Mouse (Mus musculus) CD4-positive helper T cell, adult 2 months (primary cell): ENCODE results near the gene Eef1a1.
"Not testable (repeated sequence)": the region's sequence is repeated elsewhere in the genome, so short reads cannot be mapped to it uniquely, and the experiment has no call there.

Source experiments
- DNase-seq: peaks from one replicate; pipeline ENCODE4 v3.0.0-alpha.2; 2012; ENCODE audit warnings: low read depth, missing footprints, low spot score

Eef1a1 gene

GRCm38 (mm10) chr9:78488890-78489420 is at the start of gene Eef1a1:
Gene Eef1a1 (minus strand): TSS chr9:78489151.
- DNase-seq = peak; percentile 73

DNA sequence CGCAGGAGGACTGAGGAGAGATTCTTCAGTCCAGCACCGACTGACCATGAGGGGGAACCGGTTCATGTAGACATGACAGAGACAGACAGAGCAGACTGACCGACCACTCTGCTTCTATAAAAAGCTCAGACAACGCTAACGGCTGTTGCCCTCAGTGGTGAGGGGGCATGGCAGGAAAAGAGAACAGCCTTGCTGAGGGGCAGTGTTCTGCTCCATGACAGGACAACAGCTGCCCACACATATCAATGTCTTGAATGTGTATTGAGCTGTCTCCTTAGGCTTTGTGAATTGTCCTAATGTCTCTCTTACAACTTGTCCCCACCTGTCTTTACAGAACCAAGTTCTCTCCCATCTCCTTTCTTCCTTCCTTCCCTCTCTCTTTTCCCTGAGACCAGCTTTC is 49.5 kb upstream of the Eef1a1 start:
- DNase-seq = no peak

DNA sequence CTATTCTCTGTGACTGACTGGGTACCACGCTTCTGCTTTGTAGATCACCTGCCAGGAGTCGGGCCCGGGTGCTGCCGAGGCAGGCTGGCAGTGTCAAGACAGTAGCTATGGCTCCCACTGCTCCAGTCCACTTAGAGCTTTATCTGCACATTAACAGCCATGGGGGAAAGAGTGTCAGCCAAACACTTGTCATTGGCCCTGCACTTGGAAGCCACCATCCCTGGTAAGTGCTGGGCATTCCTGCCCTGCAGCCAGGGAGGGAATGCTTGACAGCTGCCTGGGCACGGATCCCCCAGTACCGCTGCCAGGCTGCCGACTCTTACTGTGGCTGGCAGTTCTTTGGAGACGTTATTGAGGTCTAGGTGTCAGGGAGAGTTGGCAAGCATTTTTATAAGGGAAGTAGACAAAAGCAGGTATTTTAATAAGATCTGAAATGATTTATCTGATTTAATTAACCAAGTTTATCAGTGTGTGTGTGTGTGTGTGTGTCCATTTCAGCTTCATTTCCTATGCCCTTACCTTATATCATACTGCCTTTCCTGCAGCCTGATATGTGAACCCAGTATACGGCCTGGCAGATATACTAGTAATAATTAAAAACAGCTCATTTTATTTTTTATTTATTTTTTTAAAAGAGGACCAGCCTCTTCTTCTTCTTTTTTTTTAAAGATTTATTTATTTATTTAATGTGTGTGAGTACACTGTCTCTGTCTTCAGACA is 48.4 kb upstream of the Eef1a1 start:
- no peak for DNase-seq

DNA sequence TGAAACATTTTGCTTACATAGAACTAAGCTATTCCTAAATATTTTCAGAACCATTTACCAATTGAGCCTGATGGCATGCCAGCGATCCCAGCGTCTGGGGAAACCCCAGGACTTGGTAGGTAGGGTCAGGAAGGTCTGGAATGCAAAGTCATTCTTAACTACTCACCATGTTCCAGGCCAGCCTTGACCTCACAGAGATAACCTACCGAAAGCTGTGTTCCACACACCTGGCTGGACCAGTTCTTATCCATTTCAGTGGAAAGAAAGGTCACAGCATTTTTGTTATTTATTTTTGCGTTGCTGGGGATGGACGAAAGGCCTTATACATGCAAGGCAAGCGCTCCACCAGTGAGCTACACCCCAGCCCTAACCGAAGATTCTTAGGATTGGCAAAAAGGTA is 45.7 kb upstream of the Eef1a1 start:
- no peak for DNase-seq

DNA sequence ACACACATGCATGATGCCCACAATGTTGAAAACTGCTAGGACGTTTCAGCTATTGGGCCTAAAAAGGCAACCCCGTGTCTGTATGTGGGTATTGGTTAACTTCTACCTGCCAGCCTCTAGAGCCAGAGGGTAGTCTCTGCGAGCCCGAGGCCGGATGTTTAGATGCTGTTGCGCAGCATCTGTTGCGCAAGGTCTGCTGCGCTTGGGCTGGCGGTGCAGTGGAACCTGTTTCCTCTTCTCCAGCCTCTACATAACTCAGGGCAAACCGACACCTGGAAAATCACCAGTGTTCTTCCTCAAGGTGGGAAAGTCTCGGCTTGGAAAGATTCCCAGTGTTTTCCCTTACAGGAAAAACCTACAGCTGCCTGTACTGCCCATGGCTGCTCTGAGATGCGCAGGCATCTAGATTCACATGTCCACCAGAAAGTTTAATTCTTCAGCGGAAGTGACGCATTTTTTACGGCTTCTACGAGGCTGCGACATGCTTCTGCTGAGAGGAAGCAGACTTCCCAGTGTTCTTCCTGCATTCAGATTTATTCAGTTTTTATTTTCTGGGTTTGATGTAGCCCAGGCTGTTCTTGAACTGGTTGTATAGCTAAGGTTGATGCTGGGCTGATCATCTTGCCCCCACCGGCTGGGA is 44.5 kb upstream of the Eef1a1 start:
- peak; percentile 65 for DNase-seq

DNA sequence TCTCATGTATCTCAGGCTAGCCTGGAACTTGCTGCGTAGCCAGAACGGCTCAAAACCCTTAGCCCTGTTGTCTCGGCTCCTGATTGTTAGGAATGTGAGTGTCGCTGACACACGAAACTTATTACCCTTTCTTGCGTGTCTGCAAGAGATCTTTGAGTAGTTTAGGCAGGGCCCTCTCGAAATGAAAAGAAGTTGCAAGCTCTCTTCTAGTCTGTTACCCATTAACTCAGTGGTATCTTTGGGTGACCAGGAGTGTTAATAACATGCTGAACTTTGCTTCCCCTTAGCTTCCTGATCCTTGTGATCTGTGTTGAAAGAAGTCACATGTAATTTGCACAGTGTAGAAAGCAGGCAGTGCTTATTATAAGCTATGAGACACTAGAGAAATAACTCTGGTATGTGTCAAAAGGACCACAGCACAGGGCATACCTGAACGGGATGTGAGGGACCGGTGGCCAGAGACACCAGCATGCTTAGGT is 43.4 kb upstream of the Eef1a1 start:
- DNase-seq = no peak

- no peak for DNase-seq
These were observed 42.9 kb upstream of the Eef1a1 start for GRCm38 (mm10) chr9:78531816-78532215.

GRCm38 (mm10) chr9:78527767-78528381 is 38.9 kb upstream of the Eef1a1 start:
- DNase-seq = peak; percentile 81

DNA sequence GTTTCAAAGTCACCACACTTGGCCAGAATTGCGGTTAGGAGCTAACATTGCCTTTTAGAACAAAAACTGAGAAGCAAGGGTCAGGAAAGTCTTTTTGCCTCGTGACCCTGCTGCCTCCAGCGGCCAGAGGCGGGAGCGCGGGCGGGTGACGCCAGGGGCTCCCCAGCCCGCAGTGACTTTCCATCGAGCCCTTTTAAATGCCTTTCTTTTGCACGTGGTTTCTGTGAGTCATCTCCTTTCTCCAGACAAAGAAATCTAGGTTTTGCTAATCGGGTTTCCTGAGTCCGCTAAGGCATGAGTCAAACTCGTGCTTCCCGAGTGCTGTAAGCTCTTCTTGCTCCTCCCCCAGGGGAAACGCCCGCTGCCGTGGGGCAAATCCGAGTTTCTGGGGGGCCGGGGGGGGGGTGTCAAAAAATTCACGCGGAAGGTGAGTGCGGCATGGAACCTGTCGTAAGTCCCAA is 38.4 kb upstream of the Eef1a1 start:
- peak; percentile 87 for DNase-seq

GRCm38 (mm10) chr9:78526206-78526605 is 37.3 kb upstream of the Eef1a1 start:
- no peak for DNase-seq

- DNase-seq = no peak
These were observed 36.6 kb upstream of the Eef1a1 start for GRCm38 (mm10) chr9:78525451-78526135.

- DNase-seq = peak; percentile 71
These were observed 32.7 kb upstream of the Eef1a1 start for GRCm38 (mm10) chr9:78521689-78522088.

GRCm38 (mm10) chr9:78520780-78521601 is 32.0 kb upstream of the Eef1a1 start:
- peak; percentile 44 for DNase-seq

- no peak for DNase-seq
These were observed 31.3 kb upstream of the Eef1a1 start for GRCm38 (mm10) chr9:78520127-78520779.

DNA sequence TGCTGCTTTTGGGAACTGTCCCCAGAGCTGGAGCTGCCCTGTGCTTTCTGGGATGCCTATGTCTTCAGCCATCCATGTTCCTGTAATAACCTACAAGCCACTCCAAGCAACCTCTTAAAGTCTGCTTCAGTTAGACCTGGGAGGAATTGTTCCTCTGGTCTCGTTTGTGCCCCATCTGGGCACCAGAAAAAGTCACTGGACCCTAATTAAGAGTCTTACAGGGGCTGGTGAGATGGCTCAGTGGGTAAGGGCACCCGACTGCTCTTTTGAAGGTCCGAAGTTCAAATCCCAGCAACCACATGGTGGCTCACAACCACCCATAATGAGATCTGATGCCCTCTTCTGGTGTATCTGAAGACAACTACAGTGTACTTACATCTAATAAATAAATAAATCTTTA is 28.3 kb upstream of the Eef1a1 start:
- DNase-seq = not testable (repeated sequence)

DNA sequence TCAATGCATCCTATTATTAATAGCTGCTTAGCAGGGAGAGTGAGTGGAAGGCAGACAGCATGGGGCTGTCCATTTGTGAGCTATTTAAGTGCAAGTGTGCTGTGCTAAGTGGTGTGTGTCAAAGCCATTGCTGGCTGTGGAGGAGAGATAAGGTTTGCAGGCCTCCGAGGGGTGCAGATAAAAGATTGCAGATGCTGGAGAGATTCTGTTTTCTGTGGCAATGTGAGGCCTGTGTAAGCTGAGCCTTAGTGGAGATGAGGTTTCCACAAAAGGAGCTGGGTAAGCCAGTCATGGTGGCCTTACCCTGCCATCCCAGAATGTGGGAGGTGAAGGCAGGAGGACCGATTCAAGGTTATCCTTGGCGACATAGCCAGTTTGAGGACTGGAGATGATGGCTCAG is 27.2 kb upstream of the Eef1a1 start:
- no peak for DNase-seq

DNA sequence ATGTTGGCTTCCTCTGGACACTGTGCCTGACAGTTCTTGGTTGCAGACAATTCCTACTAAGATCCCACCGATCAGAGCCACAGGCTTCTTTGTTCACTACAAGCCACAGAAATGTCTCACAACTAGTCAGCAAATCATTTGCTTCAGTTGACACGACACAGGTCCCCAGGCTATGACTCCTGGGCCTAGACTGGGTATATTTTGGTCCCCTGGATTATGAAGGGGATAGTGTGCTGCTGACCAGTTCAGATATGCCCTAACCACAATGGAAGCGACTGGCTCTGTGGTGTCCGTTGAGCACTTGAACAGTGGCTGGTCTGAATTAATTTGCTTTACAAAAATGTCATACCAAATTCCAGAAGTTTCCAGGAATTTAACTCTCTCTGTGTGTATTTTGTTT is 25.7 kb upstream of the Eef1a1 start:
- no peak for DNase-seq

- DNase-seq = no peak
These were observed 25.0 kb upstream of the Eef1a1 start for GRCm38 (mm10) chr9:78513776-78514500.

- no peak for DNase-seq
These were observed 22.8 kb upstream of the Eef1a1 start for GRCm38 (mm10) chr9:78511705-78512104.
